Mouse (Mus musculus) myocyte (in vitro differentiated cells): Measurements from ENCODE around the gene Stxbp1. TPM values are rescaled to one million over a fixed set of nuclear protein-coding genes. Genes with fewer than 3 reads are reported as not detected.

Source experiments
- H3K27me3 ChIP-seq: one replicate; pipeline ENCODE4 v1.6.1; 2011; ENCODE audit not compliant: control insufficient read depth, insufficient read depth, insufficient read length
- H3K36me3 ChIP-seq: one replicate; pipeline ENCODE4 v1.6.1; 2011; ENCODE audit not compliant: control insufficient read depth, insufficient read depth
- H3K4me2 ChIP-seq: one replicate; pipeline ENCODE4 v1.6.1; 2011; ENCODE audit warnings: low read depth, control low read depth
- H3K4me3 ChIP-seq: one replicate; pipeline ENCODE4 v1.5.1; 2011; ENCODE audit warnings: mild to moderate bottlenecking, control low read depth, moderate library complexity
- H3K79me2 ChIP-seq: one replicate; pipeline ENCODE4 v1.6.1; 2011; ENCODE audit not compliant: control insufficient read depth, insufficient read depth
- H3ac ChIP-seq: one replicate; pipeline ENCODE4 v1.6.1; 2011; ENCODE audit not compliant: control insufficient read depth, insufficient read length
- CEBPB ChIP-seq: IDR thresholded peaks from 2 replicates; pipeline ENCODE4 v1.6.1; 2011; ENCODE audit warnings: mild to moderate bottlenecking, moderate library complexity; ENCODE audit not compliant: poor library complexity, insufficient read depth, severe bottlenecking
- E2F4 ChIP-seq: IDR thresholded peaks from one replicate; pipeline ENCODE4 v1.6.1; 2011; ENCODE audit warnings: mild to moderate bottlenecking, control low read depth, moderate library complexity; ENCODE audit not compliant: insufficient read depth
- MAX ChIP-seq: IDR thresholded peaks from one replicate; pipeline ENCODE4 v1.6.1; 2011; ENCODE audit warnings: low read depth, mild to moderate bottlenecking, control low read depth
- MYOD1 ChIP-seq, 3 experiments: IDR thresholded peaks; one replicate each; pipeline ENCODE4 v1.6.1; 2011; ENCODE audit warnings: control low read depth in 2 of 3, low read depth in 2 of 3, mild to moderate bottlenecking in 2 of 3, moderate library complexity in 1 of 3; ENCODE audit not compliant: insufficient read length in 2 of 3, control insufficient read depth in 1 of 3
- MYOG ChIP-seq, 3 experiments: IDR thresholded peaks; one replicate each; pipeline ENCODE4 v1.6.1; 2011; ENCODE audit warnings: control low read depth in 2 of 3, low read depth in 2 of 3, mild to moderate bottlenecking in 2 of 3; ENCODE audit not compliant: insufficient read length in 2 of 3, control insufficient read depth in 1 of 3, insufficient read depth in 1 of 3
- POLR2A ChIP-seq: IDR thresholded peaks from one replicate; pipeline ENCODE4 v1.6.1; 2011; ENCODE audit warnings: low read depth, mild to moderate bottlenecking, control low read depth, moderate library complexity; ENCODE audit not compliant: insufficient read length
- POLR2AphosphoS2 ChIP-seq: IDR thresholded peaks from one replicate; pipeline ENCODE4 v1.6.1; 2011; ENCODE audit warnings: low read depth, control low read depth; ENCODE audit not compliant: insufficient read length
- REST ChIP-seq: IDR thresholded peaks from one replicate; pipeline ENCODE4 v1.6.1; 2011; ENCODE audit warnings: mild to moderate bottlenecking, control low read depth, moderate library complexity; ENCODE audit not compliant: insufficient read depth, insufficient read length
- SRF ChIP-seq: IDR thresholded peaks from one replicate; pipeline ENCODE4 v1.6.1; 2011; ENCODE audit warnings: low read depth; ENCODE audit not compliant: control insufficient read depth, insufficient read length
- TCF12 ChIP-seq: IDR thresholded peaks from one replicate; pipeline ENCODE4 v1.6.1; 2011; ENCODE audit warnings: mild to moderate bottlenecking, control low read depth; ENCODE audit not compliant: poor library complexity, insufficient read depth, severe bottlenecking
- TCF3 ChIP-seq: IDR thresholded peaks from one replicate; pipeline ENCODE4 v1.6.1; 2011; ENCODE audit warnings: low read depth, control low read depth; ENCODE audit not compliant: insufficient read length
- USF1 ChIP-seq: IDR thresholded peaks from one replicate; pipeline ENCODE4 v1.6.1; 2011; ENCODE audit warnings: low read depth, mild to moderate bottlenecking, control low read depth, moderate library complexity
- polyA plus RNA-seq: library from polyadenylated mRNA; unstranded; fragments of >200 nt; fragmentation: generic; extraction: Trizol; gene quantifications from one replicate; pipeline ENCODE4 v1.2.1, GENCODE M21; 2012; ENCODE audit warnings: missing spikeins

Gene Stxbp1
- polyA plus RNA-seq, 1 experiment, result 32.2 TPM

GRCm38 (mm10) chr2:32847468-32847821 is 400 bp upstream of the Stxbp1 start:
- H3K36me3 ChIP-seq, result no peaks in the 10 kb centered on the region
- peak overlapping the region; percentile 86 for H3K4me2 ChIP-seq
- TF ChIP-seq POLR2A, result no peak
- TF ChIP-seq TCF3, result no peak
- TF ChIP-seq POLR2AphosphoS2, result no peak
- no peak for TF ChIP-seq E2F4
- no peak for TF ChIP-seq TCF12
- no peak for TF ChIP-seq CEBPB
- TF ChIP-seq REST, result no peak
- no peak for TF ChIP-seq SRF
- no peaks in the 10 kb centered on the region for H3K27me3 ChIP-seq
- peaks cover 29% of the 10 kb centered on the region for H3K79me2 ChIP-seq
- no peak overlapping the region for H3ac ChIP-seq
- peak overlapping the region; percentile 90 for H3K4me3 ChIP-seq

- Histone ChIP-seq H3K4me2 (peak overlapping the region; percentile 85), H3ac (peak overlapping the region; percentile 29), H3K36me3 (no peaks in the 10 kb centered on the region), H3K79me2 (peaks cover 34% of the 10 kb centered on the region), H3K4me3 (peak overlapping the region; percentile 90), H3K27me3 (no peaks in the 10 kb centered on the region)
- TF ChIP-seq TCF12, result no peak
- TF ChIP-seq POLR2AphosphoS2, result peak; percentile 22
- no peak for TF ChIP-seq CEBPB
- peak; percentile 36 for TF ChIP-seq POLR2A
- TF ChIP-seq MYOG (IDR thresholded peaks at IDR 0.05; ENCODE audit: control insufficient read depth in 1 of 3, insufficient read depth in 1 of 3, insufficient read length in 2 of 3, low read depth in 2 of 3), result peak in 1 of 3 experiments; percentile 18
Measured at GRCm38 (mm10) chr2:32846101-32846804, 792 bp downstream of the Stxbp1 start.

- H3K36me3 ChIP-seq, result no peaks in the 10 kb centered on the region
- peak overlapping the region; percentile 90 for H3K4me3 ChIP-seq
- no peaks in the 10 kb centered on the region for H3K27me3 ChIP-seq
- peaks cover 34% of the 10 kb centered on the region for H3K79me2 ChIP-seq
- TF ChIP-seq REST (no peak), USF1 (no peak), POLR2AphosphoS2 (no peak), SRF (no peak), MAX (no peak)
- H3K4me2 ChIP-seq, result peak overlapping the region; percentile 85
- H3ac ChIP-seq, result peak overlapping the region; percentile 29
Measured at GRCm38 (mm10) chr2:32845572-32846100, 1.4 kb downstream of the Stxbp1 start.

GRCm38 (mm10) chr2:32842558-32842957 is 4.5 kb downstream of the Stxbp1 start:
- Histone ChIP-seq H3K4me2 (no peak overlapping the region), H3K27me3 (no peaks in the 10 kb centered on the region), H3K36me3 (no peaks in the 10 kb centered on the region), H3ac (no peak overlapping the region), H3K4me3 (no peak overlapping the region), H3K79me2 (peaks cover 38% of the 10 kb centered on the region)
- TF ChIP-seq REST (no peak), MAX (no peak), MYOD1 (IDR thresholded peaks at IDR 0.05; ENCODE audit: control insufficient read depth in 1 of 3, insufficient read length in 2 of 3, low read depth in 2 of 3) (no peak), MYOG (IDR thresholded peaks at IDR 0.05; ENCODE audit: control insufficient read depth in 1 of 3, insufficient read depth in 1 of 3, insufficient read length in 2 of 3, low read depth in 2 of 3) (no peak), TCF3 (no peak), POLR2AphosphoS2 (no peak), SRF (no peak), POLR2A (no peak), USF1 (no peak), CEBPB (no peak), TCF12 (no peak), E2F4 (no peak)

- H3K27me3 ChIP-seq, result no peaks in the 10 kb centered on the region
- H3K4me3 ChIP-seq, result no peak overlapping the region
- H3ac ChIP-seq, result no peak overlapping the region
- no peak overlapping the region for H3K4me2 ChIP-seq
- H3K79me2 ChIP-seq, result peaks cover 38% of the 10 kb centered on the region
- no peaks in the 10 kb centered on the region for H3K36me3 ChIP-seq
- no peak for TF ChIP-seq MYOG (IDR thresholded peaks at IDR 0.05; ENCODE audit: control insufficient read depth in 1 of 3, insufficient read depth in 1 of 3, insufficient read length in 2 of 3, low read depth in 2 of 3)
- TF ChIP-seq E2F4, result no peak
- no peak for TF ChIP-seq MAX
- no peak for TF ChIP-seq POLR2A
- TF ChIP-seq REST, result no peak
- no peak for TF ChIP-seq TCF12
Measured at GRCm38 (mm10) chr2:32841099-32841498, 5.9 kb downstream of the Stxbp1 start.
